Mouse (Mus musculus) E14TG2a.4 (cell line): ENCODE measurements around the gene Skil.

ENCODE experiments used
- CTCF ChIP-seq: conservative IDR thresholded peaks from 2 replicates; pipeline ENCODE4 v1.5.1; 2014; ENCODE audit warnings: low read length
- NANOG ChIP-seq: IDR thresholded peaks from 2 replicates; pipeline ENCODE4 v1.6.1; 2014; ENCODE audit warnings: borderline replicate concordance, low read length, mixed read lengths
- POU5F1 ChIP-seq: IDR thresholded peaks from 2 replicates; pipeline ENCODE4 v1.6.1; 2014; ENCODE audit warnings: low read length, borderline replicate concordance

- TF ChIP-seq CTCF (no peak), NANOG (no peak), POU5F1 (no peak)
Observed at GRCm38 (mm10) chr3:31104936-31105335, 10.1 kb downstream of the Skil start.
